Mouse (Mus musculus) lung, postnatal 0 days (tissue): ENCODE measurements at regions not wholly inside any gene's neighbourhood (a gene's known extent, or its start where the extent isn't known, plus 50 kb on each side); places are given as distances from the start of the nearest gene placed in this dataset.

Experiments
- CTCF ChIP-seq: IDR thresholded peaks from 2 replicates; pipeline ENCODE4 v1.5.1; 2016; ENCODE audit warnings: antibody characterized with exemption, mild to moderate bottlenecking
- EP300 ChIP-seq: IDR thresholded peaks from 2 replicates; pipeline ENCODE4 v1.6.1; 2016; ENCODE audit warnings: antibody characterized with exemption, mild to moderate bottlenecking, control low read depth

- no peak for TF ChIP-seq CTCF
- no peak for TF ChIP-seq EP300
Measured at GRCm38 (mm10) chr10:26570468-26570867, 182.8 kb upstream of the Arhgap18 start.
